ENCODE assay signal across 8 mouse cellular contexts in genomic region chr7:113206644-113207470, GRCm38 (mm10). TPM values are rescaled to one million over a fixed set of nuclear protein-coding genes. Genes with fewer than 3 reads are reported as not detected.
DNase-seq lines count a peak whose midpoint lies in the region; ATAC-seq and TF ChIP-seq lines count a peak whose summit lies in the region.

Arntl (plus strand) TSS chr7:113207465.

- in situ Hi-C loops in CH12.LX (cut with MboI; ENCODE audit: low pct_ligation_motif_present, low pct_unique_long_range_greater_than_20kb, low sequenced_read_pairs) = no loop called here

- H3K4me2 ChIP-seq in CH12.LX (ENCODE audit: insufficient read depth, low read depth, poor library complexity, severe bottlenecking) = peak within 1 kb of the TSS; percentile 86
- peak within 1 kb of the TSS; percentile 94 for H3K4me2 ChIP-seq in heart, embryonic 15.5 days
- H3K4me2 ChIP-seq in liver, embryonic 14.5 days (ENCODE audit: low read depth) = peak within 1 kb of the TSS; percentile 67
- peak within 1 kb of the TSS; percentile 85 for H3K4me2 ChIP-seq in neural tube, embryonic 11.5 days (ENCODE audit: low read depth)
- H3K4me2 ChIP-seq in stomach, postnatal 0 days (replicated peaks; ENCODE audit: low read depth) = peak within 1 kb of the TSS; percentile 71

- peaks cover 41% of the 10 kb centered on the region for H3K27me3 ChIP-seq in CH12.LX (replicated peaks)
- peaks cover 85% of the 10 kb centered on the region for H3K27me3 ChIP-seq in forebrain, embryonic 10.5 days (ENCODE audit: poor library complexity, severe bottlenecking)
- H3K27me3 ChIP-seq in heart, embryonic 15.5 days = peaks cover 39% of the 10 kb centered on the region
- peaks cover 47% of the 10 kb centered on the region for H3K27me3 ChIP-seq in liver, embryonic 14.5 days (ENCODE audit: control insufficient read depth, insufficient read depth, low read length)
- H3K27me3 ChIP-seq in neural tube, embryonic 11.5 days (ENCODE audit: control insufficient read depth, insufficient read depth, low read length) = peaks cover 31% of the 10 kb centered on the region
- no peaks in the 10 kb centered on the region for H3K27me3 ChIP-seq in stomach, postnatal 0 days (ENCODE audit: control insufficient read depth, insufficient read depth, low read length)

- TF ChIP-seq POLR2A in CH12.LX (IDR thresholded peaks at IDR 0.05; ENCODE audit: low read depth, low read length) = peak; percentile 91

- H3K9ac ChIP-seq in CH12.LX (ENCODE audit: insufficient read depth, low read depth) = peak within 1 kb of the TSS; percentile 74
- H3K9ac ChIP-seq in heart, embryonic 15.5 days = peak within 1 kb of the TSS; percentile 69
- H3K9ac ChIP-seq in liver, embryonic 14.5 days (replicated peaks) = peak within 1 kb of the TSS; percentile 13; the same call in 1 of the 2 replicates
- peak within 1 kb of the TSS; percentile 69 for H3K9ac ChIP-seq in neural tube, embryonic 11.5 days (ENCODE audit: low read length)
- H3K9ac ChIP-seq in stomach, postnatal 0 days (ENCODE audit: low read length) = peak within 1 kb of the TSS; percentile 79

- H3K36me3 ChIP-seq in CH12.LX (replicated peaks in 1 of 2; ENCODE audit: control insufficient read depth in 1 of 2, insufficient read depth in 1 of 2, low read length in 1 of 2) = no peaks in the 10 kb centered on the region
- H3K36me3 ChIP-seq in forebrain, embryonic 10.5 days (replicated peaks) = no peaks in the 10 kb centered on the region
- H3K36me3 ChIP-seq in heart, embryonic 15.5 days = no peaks in the 10 kb centered on the region
- no peaks in the 10 kb centered on the region for H3K36me3 ChIP-seq in liver, embryonic 14.5 days (replicated peaks; ENCODE audit: control insufficient read depth, insufficient read depth, low read depth)
- H3K36me3 ChIP-seq in neural tube, embryonic 11.5 days (ENCODE audit: control insufficient read depth, insufficient read depth, low read length) = no peaks in the 10 kb centered on the region
- H3K36me3 ChIP-seq in stomach, postnatal 0 days (ENCODE audit: control insufficient read depth, insufficient read depth, low read length) = no peaks in the 10 kb centered on the region

- dilution Hi-C loops in CH12.LX (cut with MboI; ENCODE audit: extremely low pct_ligation_motif_present, extremely low pct_unique_long_range_greater_than_20kb, low sequenced_read_pairs) = no loop called here

- no peak for TF ChIP-seq CTCF in CH12.LX (conservative IDR thresholded peaks at IDR 0.05 in 1 of 2, IDR thresholded peaks at IDR 0.05 in 1 of 2; ENCODE audit: low read depth in 2 of 2, low read length in 2 of 2)
- TF ChIP-seq CTCF in liver, embryonic 14.5 days (IDR thresholded peaks at IDR 0.05; ENCODE audit: low read depth) = no peak
- peak; percentile 12; the same call in 1 of the 2 replicates for TF ChIP-seq CTCF in stomach, postnatal 0 days (IDR thresholded peaks at IDR 0.05; ENCODE audit: low read depth)

- peak within 1 kb of the TSS; percentile 59 to 75 (median 74) for H3K4me3 ChIP-seq in CH12.LX (replicated peaks in 1 of 3; ENCODE audit: low read depth in 2 of 3, low read length in 2 of 3, poor library complexity in 1 of 3)
- peak within 1 kb of the TSS; percentile 72 for H3K4me3 ChIP-seq in forebrain, embryonic 10.5 days
- peak within 1 kb of the TSS; percentile 72 for H3K4me3 ChIP-seq in heart, embryonic 15.5 days
- peak within 1 kb of the TSS; percentile 46 to 58 for H3K4me3 ChIP-seq in liver, embryonic 14.5 days (ENCODE audit: insufficient read depth in 1 of 2, low read depth in 2 of 2, low read length in 2 of 2)
- H3K4me3 ChIP-seq in neural tube, embryonic 11.5 days (ENCODE audit: low read depth, low read length) = peak within 1 kb of the TSS; percentile 81
- H3K4me3 ChIP-seq in stomach, postnatal 0 days (ENCODE audit: low read depth, low read length) = peak within 1 kb of the TSS; percentile 71

- no peak for TF ChIP-seq EP300 in CH12.LX (IDR thresholded peaks at IDR 0.05; ENCODE audit: low read length)
- TF ChIP-seq EP300 in liver, embryonic 14.5 days (IDR thresholded peaks at IDR 0.05; ENCODE audit: low read depth) = peak; percentile 51
- peak; percentile 99 for TF ChIP-seq EP300 in stomach, postnatal 0 days (optimal IDR thresholded peaks at IDR 0.05)

- H3K9me3 ChIP-seq in CH12.LX (replicated peaks; ENCODE audit: low read length) = peaks cover 2% of the 10 kb centered on the region
- no peaks in the 10 kb centered on the region for H3K9me3 ChIP-seq in forebrain, embryonic 10.5 days
- H3K9me3 ChIP-seq in heart, embryonic 15.5 days (replicated peaks) = no peaks in the 10 kb centered on the region
- H3K9me3 ChIP-seq in liver, embryonic 14.5 days (ENCODE audit: control insufficient read depth, low read length) = no peaks in the 10 kb centered on the region
- no peaks in the 10 kb centered on the region for H3K9me3 ChIP-seq in neural tube, embryonic 11.5 days (ENCODE audit: control insufficient read depth, low read length)
- H3K9me3 ChIP-seq in stomach, postnatal 0 days (ENCODE audit: control insufficient read depth, low read length) = no peaks in the 10 kb centered on the region

- peaks cover 9 to 25% of the 10 kb centered on the region in 2 experiments for H3K4me1 ChIP-seq in CH12.LX (ENCODE audit: control insufficient read depth in 1 of 2, insufficient read depth in 2 of 2)
- H3K4me1 ChIP-seq in forebrain, embryonic 10.5 days = peaks cover 17% of the 10 kb centered on the region
- H3K4me1 ChIP-seq in heart, embryonic 15.5 days (replicated peaks) = peaks cover 20% of the 10 kb centered on the region
- no peaks in the 10 kb centered on the region for H3K4me1 ChIP-seq in liver, embryonic 14.5 days (replicated peaks; ENCODE audit: control insufficient read depth in 2 of 2, insufficient read depth in 2 of 2, low read length in 1 of 2)
- peaks cover 4% of the 10 kb centered on the region; the same call in 1 of the 2 replicates for H3K4me1 ChIP-seq in neural tube, embryonic 11.5 days (ENCODE audit: control insufficient read depth, insufficient read depth, low read length)
- peaks cover 2% of the 10 kb centered on the region; the same call in 1 of the 2 replicates for H3K4me1 ChIP-seq in stomach, postnatal 0 days (replicated peaks; ENCODE audit: control insufficient read depth, insufficient read depth)

- H3K79me2 ChIP-seq in CH12.LX (replicated peaks; ENCODE audit: control insufficient read depth, extremely low read depth, insufficient read depth, poor library complexity, severe bottlenecking) = no peaks in the 10 kb centered on the region

- no peak for TF ChIP-seq RAD21 in CH12.LX (IDR thresholded peaks at IDR 0.05; ENCODE audit: low read depth, low read length)

- peak; percentile 96 for ATAC-seq in heart, embryonic 15.5 days (replicated peaks; ENCODE audit: insufficient number of reproducible peaks, insufficient read depth, low FRiP score, low read depth)
- peak; percentile 94 for ATAC-seq in liver, embryonic 14.5 days (ENCODE audit: insufficient read depth)
- peak; percentile 98 for ATAC-seq in neural tube, embryonic 11.5 days (ENCODE audit: insufficient read depth, low FRiP score, low TSS enrichment)
- peak; percentile 98 for ATAC-seq in stomach, postnatal 0 days (ENCODE audit: low FRiP score, low TSS enrichment)

- DNase-seq in CH12.LX (ENCODE audit: extremely low read depth) = peak; percentile 99
- peak; percentile 86 for DNase-seq in c-Kit-positive CD71-negative TER-119-negative erythroid progenitor cells, embryonic 14.5 days (ENCODE audit: low read depth)
- DNase-seq in forebrain, embryonic 10.5 days (ENCODE audit: extremely low spot score, low spot score) = peak; percentile 98
- DNase-seq in kidney, postnatal 25 days = peak; percentile 97 to 99
- peak; percentile 75 to 78 (median 77) for DNase-seq in liver, embryonic 14.5 days (ENCODE audit: low read depth in 3 of 3, low spot score in 3 of 3)
- DNase-seq in neural tube, embryonic 11.5 days (ENCODE audit: low spot score) = peak; percentile 95
- peak; percentile 98 for DNase-seq in stomach, postnatal 0 days (ENCODE audit: low spot score)

- H3K27ac ChIP-seq in CH12.LX (ENCODE audit: insufficient read depth, low read depth) = no peak within 1 kb of the TSS
- H3K27ac ChIP-seq in forebrain, embryonic 10.5 days = peak within 1 kb of the TSS; percentile 84
- peak within 1 kb of the TSS; percentile 91 for H3K27ac ChIP-seq in heart, embryonic 15.5 days
- H3K27ac ChIP-seq in liver, embryonic 14.5 days = no peak within 1 kb of the TSS
- H3K27ac ChIP-seq in neural tube, embryonic 11.5 days (ENCODE audit: low read depth, low read length) = peak within 1 kb of the TSS; percentile 46; the same call in 1 of the 2 replicates
- peak within 1 kb of the TSS; percentile 93 for H3K27ac ChIP-seq in stomach, postnatal 0 days (replicated peaks)

- WGBS in forebrain, embryonic 10.5 days = under 1% methylated on average over 52 of the region's 52 CpGs
- under 1% methylated on average over 52 of the region's 52 CpGs for WGBS in heart, embryonic 15.5 days
- under 1% methylated on average over 52 of the region's 52 CpGs for WGBS in liver, embryonic 14.5 days (ENCODE audit: insufficient replicate concordance)
- WGBS in neural tube, embryonic 11.5 days = 1% methylated on average over 52 of the region's 52 CpGs
- WGBS in stomach, postnatal 0 days = under 1% methylated on average over 49 of the region's 52 CpGs

TF ChIP-seq in CH12.LX, 34 proteins besides CTCF, POLR2A, EP300 and RAD21 (continues in another document):
- 0 out of 2 replicates have a peak, but pooled peaks have one; percentile 27 for TF ChIP-seq MAZ (IDR thresholded peaks at IDR 0.05; ENCODE audit: low read depth, low read length)
- TF ChIP-seq BHLHE40 (IDR thresholded peaks at IDR 0.05; ENCODE audit: low read depth, low read length) = no peak
- TF ChIP-seq SIN3A (IDR thresholded peaks at IDR 0.05; ENCODE audit: low read length) = 0 out of 2 replicates have a peak, but pooled peaks have one; percentile 31
- TF ChIP-seq ETS1 (conservative IDR thresholded peaks at IDR 0.05; ENCODE audit: low read depth, low read length) = 0 out of 2 replicates have a peak, but pooled peaks have one; percentile 11
- no peak; the same call in 1 of the 2 replicates for TF ChIP-seq MAX (IDR thresholded peaks at IDR 0.05; ENCODE audit: low read length)
- peak; percentile 70; the same call in 1 of the 2 replicates for TF ChIP-seq TCF12 (IDR thresholded peaks at IDR 0.05; ENCODE audit: low read depth, low read length)
- 0 out of 2 replicates have a peak, but pooled peaks have one; percentile 4 for TF ChIP-seq MXI1 (IDR thresholded peaks at IDR 0.05; ENCODE audit: low read depth, low read length)
- TF ChIP-seq MYC (IDR thresholded peaks at IDR 0.05; ENCODE audit: low read depth, low read length) = no peak

RNA-seq across cellular contexts. Expression of gene Arntl, which starts in this region (rescaled TPM):
- total RNA-seq in CH12.LX (2012; rRNA removed) (2.5 and 2.6 TPM in 2 replicates), CH12.LX (2014; rRNA removed) (4.6 TPM in 2 replicates)
- polyA plus RNA-seq in CH12.LX (2012; ENCODE audit: insufficient read length, low read depth) = 3.2 and 3.3 TPM in 2 replicates
- polyA plus RNA-seq in forebrain, embryonic 10.5 days (2016; fragmentation: Nextera tagmentation; extraction: Ambion mirVana) = 7.7 and 8.6 TPM in 2 replicates
- 8.5 and 9.6 TPM in 2 replicates for polyA plus RNA-seq in heart, embryonic 15.5 days (2015; fragmentation: Nextera tagmentation; extraction: Ambion mirVana)
- 2.8 and 4.1 TPM in 2 replicates for polyA plus RNA-seq in liver, embryonic 14.5 days (2012; rRNA removed)
- 4.6 and 5.1 TPM in 2 replicates for polyA plus RNA-seq in liver, embryonic 14.5 days (2014; fragmentation: Nextera tagmentation; extraction: Ambion mirVana)
- polyA plus RNA-seq in neural tube, embryonic 11.5 days (2014; fragmentation: Nextera tagmentation; extraction: Ambion mirVana) = 8.1 and 8.6 TPM in 2 replicates
- polyA plus RNA-seq in stomach, postnatal 0 days (2015; fragmentation: Nextera tagmentation; extraction: Ambion mirVana) = 6.6 and 7.3 TPM in 2 replicates

Comparison
In these comparisons a context has a peak if more than half of its experiments do, and no peak if none do; other contexts are left out.
1. H3K27ac ChIP-seq: peak in forebrain, embryonic 10.5 days (single experiment), heart, embryonic 15.5 days (single experiment), neural tube, embryonic 11.5 days (single experiment) and stomach, postnatal 0 days (single experiment); none in CH12.LX (single experiment) and liver, embryonic 14.5 days (single experiment).
2. H3K9ac ChIP-seq: peak in every context shown above with its lines; median percentile 79 in stomach, postnatal 0 days; 74 in CH12.LX; 69 in heart, embryonic 15.5 days; 69 in neural tube, embryonic 11.5 days; 13 in liver, embryonic 14.5 days.
3. Peak in every context shown above with its lines, with median percentiles within 50 percentile points of each other: DNase-seq, H3K4me2 ChIP-seq, H3K4me3 ChIP-seq and ATAC-seq.